Mouse (Mus musculus) hematopoietic stem cell, adult 5-6 weeks (primary cell): ENCODE measurements around the gene Hnrnpab. TPM values are rescaled to one million over a fixed set of nuclear protein-coding genes. Genes with fewer than 3 reads are reported as not detected.

Experiments used
- total RNA-seq: library from RNA; stranded (forward); fragments of 172-1452, 232-1000 nt; gene quantifications from 2 replicates; pipeline ENCODE4 v1.2.3, GENCODE M21; 2017

Hnrnpab gene
- total RNA-seq, 1 experiment from 2014 or later, result 1,232 TPM

Other genes with a start within 250 kb of the Hnrnpab start
- 13.7 and 22.3 TPM in 2 replicates for gene Phykpl, start 22.1 kb downstream of the Hnrnpab start, total RNA-seq
- 64.8 and 83.2 TPM in 2 replicates for gene Nhp2, start 12.9 kb upstream of the Hnrnpab start, total RNA-seq
- 15.6 and 27.8 TPM in 2 replicates for gene Rmnd5b, start 29.0 kb upstream of the Hnrnpab start, total RNA-seq
- gene N4bp3, start 44.0 kb upstream of the Hnrnpab start, total RNA-seq, result 5.7 and 8.4 TPM in 2 replicates
- 0.25 TPM in 1 of 2 replicates, not detected in the other for gene D930048N14Rik, start 44.1 kb upstream of the Hnrnpab start, total RNA-seq
- 18.0 and 18.5 TPM in 2 replicates for gene 0610009B22Rik, start 82.0 kb upstream of the Hnrnpab start, total RNA-seq
- 7.1 and 8.4 TPM in 2 replicates for gene Sec24a, start 156.8 kb upstream of the Hnrnpab start, total RNA-seq
- gene Sar1b, start 156.8 kb upstream of the Hnrnpab start, total RNA-seq, result 35.1 and 50.3 TPM in 2 replicates